Mouse (Mus musculus): ENCODE measurements around the gene Gab1. TPM values are rescaled to one million over a fixed set of nuclear protein-coding genes. Genes with fewer than 3 reads are reported as not detected.

Gene Gab1
- polyA plus RNA-seq, 1 experiment from 2014 or later, result 14.7 TPM

DNA sequence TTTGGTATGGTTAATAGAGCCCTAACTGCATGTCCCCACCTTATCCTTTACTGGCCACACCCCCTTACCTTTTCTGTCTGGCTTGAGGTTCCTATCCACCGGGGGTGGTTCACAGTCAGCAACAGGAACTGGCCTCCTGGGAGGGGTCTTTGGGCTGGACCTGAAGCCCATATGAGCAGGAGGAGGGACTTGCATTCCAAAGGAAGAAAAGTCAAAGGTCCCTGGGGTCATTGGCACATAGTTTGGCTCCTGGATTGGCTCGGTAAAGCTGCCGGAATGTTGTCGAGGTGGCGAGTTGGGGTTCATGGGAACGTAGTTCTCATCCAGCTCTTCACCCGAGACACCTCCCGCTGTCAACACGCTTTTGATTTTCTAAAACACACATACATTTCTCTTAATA, 95.8 kb downstream of the Gab1 start:
- no peak overlapping the region for H3K9ac ChIP-seq (replicated peaks; ENCODE audit: low read length)
- H3K9me3 ChIP-seq (ENCODE audit: low read length), result no peaks in the 10 kb centered on the region
- H3K36me3 ChIP-seq (ENCODE audit: insufficient read depth, low read length), result peaks cover 27% of the 10 kb centered on the region
- no peak overlapping the region for H3K4me3 ChIP-seq (ENCODE audit: low read length)
- no peak overlapping the region for H3K4me2 ChIP-seq (replicated peaks; ENCODE audit: low read depth, low read length)
- no peak overlapping the region for H3K27ac ChIP-seq (ENCODE audit: low read length)
- no peak for ATAC-seq (ENCODE audit: low FRiP score, low TSS enrichment)
- WGBS, result 87% methylated on average over 9 of the region's 9 CpGs
- H3K27me3 ChIP-seq (ENCODE audit: insufficient read depth, low read length), result no peaks in the 10 kb centered on the region
- peaks cover 13% of the 10 kb centered on the region for H3K4me1 ChIP-seq (ENCODE audit: insufficient read depth, low read length)

DNA sequence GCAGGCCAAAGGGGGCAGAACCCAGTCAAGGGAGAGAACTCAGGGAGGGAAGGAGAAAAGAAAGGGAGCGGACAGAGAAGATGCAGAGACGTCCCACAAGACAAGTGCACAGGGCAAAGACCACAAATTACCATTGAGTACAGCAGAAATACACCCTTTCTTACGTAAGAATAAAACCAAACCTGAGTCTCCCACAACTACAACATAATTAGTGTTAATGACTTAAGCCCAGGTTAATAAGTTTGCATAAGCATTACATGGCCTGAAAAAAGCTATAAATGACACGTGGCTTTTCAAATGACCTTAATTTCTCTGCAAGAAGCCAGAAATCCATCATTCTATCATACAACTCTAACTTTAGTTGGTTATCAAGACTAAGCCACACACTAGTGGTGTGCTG, 97.0 kb downstream of the Gab1 start:
- Histone ChIP-seq H3K27me3 (ENCODE audit: insufficient read depth, low read length) (no peaks in the 10 kb centered on the region), H3K36me3 (ENCODE audit: insufficient read depth, low read length) (peaks cover 25% of the 10 kb centered on the region), H3K9me3 (ENCODE audit: low read length) (no peaks in the 10 kb centered on the region), H3K4me1 (ENCODE audit: insufficient read depth, low read length) (peaks cover 18% of the 10 kb centered on the region), H3K4me3 (ENCODE audit: low read length) (no peak overlapping the region), H3K9ac (replicated peaks; ENCODE audit: low read length) (no peak overlapping the region), H3K4me2 (replicated peaks; ENCODE audit: low read depth, low read length) (no peak overlapping the region), H3K27ac (ENCODE audit: low read length) (no peak overlapping the region)
- 84% methylated on average over 4 of the region's 4 CpGs for WGBS
- ATAC-seq (ENCODE audit: low FRiP score, low TSS enrichment), result no peak

DNA sequence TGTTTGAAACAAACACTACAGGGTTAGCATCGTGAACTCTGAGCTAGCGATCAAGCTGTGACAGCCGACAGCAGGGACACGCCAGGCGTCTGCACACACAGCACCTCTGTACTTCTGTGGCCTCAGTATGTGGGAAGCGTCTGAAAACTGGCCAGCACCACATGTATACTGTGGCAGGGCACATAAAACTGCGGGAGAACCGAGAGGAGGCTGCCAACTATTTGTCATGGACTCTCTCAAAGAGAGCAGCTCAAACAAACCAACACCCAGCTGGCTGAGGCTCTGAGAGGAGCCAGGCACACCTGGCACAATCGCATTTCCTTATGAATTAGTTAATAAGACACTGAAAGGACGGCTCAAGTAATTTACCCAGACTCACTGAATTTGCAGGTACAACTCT, 99.0 kb downstream of the Gab1 start:
- Histone ChIP-seq H3K36me3 (ENCODE audit: insufficient read depth, low read length) (peaks cover 36% of the 10 kb centered on the region), H3K4me2 (replicated peaks; ENCODE audit: low read depth, low read length) (no peak overlapping the region), H3K4me1 (ENCODE audit: insufficient read depth, low read length) (peaks cover 18% of the 10 kb centered on the region), H3K9ac (replicated peaks; ENCODE audit: low read length) (no peak overlapping the region), H3K27me3 (ENCODE audit: insufficient read depth, low read length) (no peaks in the 10 kb centered on the region), H3K27ac (ENCODE audit: low read length) (peak overlapping the region; percentile 35), H3K9me3 (ENCODE audit: low read length) (no peaks in the 10 kb centered on the region), H3K4me3 (ENCODE audit: low read length) (no peak overlapping the region)
- WGBS, result 33% methylated on average over 10 of the region's 10 CpGs
- ATAC-seq (ENCODE audit: low FRiP score, low TSS enrichment), result 0 out of 2 replicates have a peak, but pooled peaks have one; percentile 21

DNA sequence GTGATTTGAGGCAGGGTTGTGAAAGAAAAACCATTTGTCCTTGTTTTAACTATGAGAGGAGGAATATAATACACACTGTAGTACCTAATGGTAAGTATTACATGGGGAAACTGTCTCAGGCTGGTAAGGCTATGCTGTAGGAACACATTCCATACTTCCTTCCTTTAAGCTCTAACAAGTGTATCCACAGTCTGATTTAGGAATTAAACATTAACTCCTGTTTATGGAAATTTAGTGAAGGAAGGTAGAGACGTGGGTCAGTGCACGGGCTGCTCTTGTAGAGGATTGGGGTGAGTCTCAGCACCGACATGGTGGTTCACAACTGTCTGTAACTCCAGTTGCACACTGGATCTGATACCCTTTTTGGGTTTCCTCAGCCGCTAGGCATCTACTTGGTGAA, 100.0 kb downstream of the Gab1 start:
- Histone ChIP-seq H3K36me3 (ENCODE audit: insufficient read depth, low read length) (peaks cover 37% of the 10 kb centered on the region), H3K27ac (ENCODE audit: low read length) (peak overlapping the region; percentile 65), H3K4me3 (ENCODE audit: low read length) (no peak overlapping the region), H3K27me3 (ENCODE audit: insufficient read depth, low read length) (no peaks in the 10 kb centered on the region), H3K9ac (replicated peaks; ENCODE audit: low read length) (no peak overlapping the region), H3K9me3 (ENCODE audit: low read length) (no peaks in the 10 kb centered on the region), H3K4me2 (replicated peaks; ENCODE audit: low read depth, low read length) (no peak overlapping the region), H3K4me1 (ENCODE audit: insufficient read depth, low read length) (peaks cover 18% of the 10 kb centered on the region)
- ATAC-seq (ENCODE audit: low FRiP score, low TSS enrichment), result peak; percentile 79; the same call in 1 of the 2 replicates
- 73% methylated on average over 4 of the region's 4 CpGs for WGBS

DNA sequence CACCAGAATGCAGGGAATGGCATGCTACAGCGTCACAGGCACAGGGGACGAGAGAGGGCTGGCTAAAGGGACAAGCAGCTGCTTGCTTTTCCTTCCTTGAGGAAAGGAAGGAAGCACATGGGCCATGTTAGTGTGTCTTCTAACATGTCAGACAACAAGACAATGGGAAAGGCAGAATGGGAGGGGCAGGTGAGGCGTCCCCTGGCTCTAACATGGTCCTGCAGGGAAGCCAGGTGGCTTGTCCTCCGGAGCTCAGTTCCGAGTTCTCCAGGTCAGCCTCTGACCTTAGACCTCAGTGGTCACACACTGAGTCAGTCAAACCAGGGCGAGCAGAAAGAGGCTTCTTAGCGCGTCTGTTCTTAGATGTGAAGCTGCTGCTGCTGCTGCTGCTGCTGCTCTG, 103.9 kb downstream of the Gab1 start:
- Histone ChIP-seq H3K4me2 (replicated peaks; ENCODE audit: low read depth, low read length) (no peak overlapping the region), H3K4me1 (ENCODE audit: insufficient read depth, low read length) (peaks cover 15% of the 10 kb centered on the region), H3K27me3 (ENCODE audit: insufficient read depth, low read length) (no peaks in the 10 kb centered on the region), H3K9me3 (ENCODE audit: low read length) (no peaks in the 10 kb centered on the region), H3K9ac (replicated peaks; ENCODE audit: low read length) (no peak overlapping the region), H3K36me3 (ENCODE audit: insufficient read depth, low read length) (peaks cover 35% of the 10 kb centered on the region), H3K4me3 (ENCODE audit: low read length) (no peak overlapping the region), H3K27ac (ENCODE audit: low read length) (no peak overlapping the region)
- no peak for ATAC-seq (ENCODE audit: low FRiP score, low TSS enrichment)
- WGBS, result 58% methylated on average over 8 of the region's 8 CpGs

DNA sequence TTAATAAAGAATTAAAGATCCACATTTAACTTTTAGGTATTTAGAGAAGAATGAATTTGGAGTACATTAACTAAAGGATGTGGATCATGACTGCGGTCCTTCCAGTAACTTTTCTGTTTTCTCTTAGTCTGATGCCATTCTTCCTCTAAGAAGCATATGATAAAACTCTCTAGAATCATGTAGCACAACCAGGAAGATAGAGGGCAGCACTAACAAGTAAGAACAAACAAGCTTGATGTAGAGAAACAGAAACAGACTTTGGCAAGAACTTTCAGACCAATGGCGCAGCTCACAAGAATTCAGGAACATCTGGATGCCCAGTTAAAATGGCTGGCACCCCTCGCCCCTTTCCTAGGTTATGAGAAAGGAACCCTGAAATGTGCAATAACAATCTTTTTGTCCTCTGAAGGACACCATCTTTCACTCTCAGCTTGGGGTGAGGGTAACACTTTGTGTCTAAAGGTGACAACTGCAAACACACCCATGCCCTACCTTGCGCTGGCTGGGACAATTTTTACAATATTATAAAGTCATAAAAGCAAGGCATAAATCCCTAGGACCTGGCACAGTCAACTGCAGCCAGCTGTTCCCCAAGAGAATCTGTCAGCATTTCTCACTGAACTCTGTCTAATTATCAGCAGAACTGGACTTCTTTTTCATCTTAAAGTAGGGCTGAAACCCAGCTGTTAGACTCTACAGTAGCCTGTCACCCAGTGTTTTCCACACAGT, 107.4 kb downstream of the Gab1 start:
- Histone ChIP-seq H3K4me3 (ENCODE audit: low read length) (no peak overlapping the region), H3K4me2 (replicated peaks; ENCODE audit: low read depth, low read length) (no peak overlapping the region), H3K36me3 (ENCODE audit: insufficient read depth, low read length) (peaks cover 43% of the 10 kb centered on the region), H3K4me1 (ENCODE audit: insufficient read depth, low read length) (no peaks in the 10 kb centered on the region), H3K27me3 (ENCODE audit: insufficient read depth, low read length) (no peaks in the 10 kb centered on the region), H3K9me3 (ENCODE audit: low read length) (no peaks in the 10 kb centered on the region), H3K9ac (replicated peaks; ENCODE audit: low read length) (no peak overlapping the region), H3K27ac (ENCODE audit: low read length) (0 out of 2 replicates have a peak overlapping the region, but pooled peaks have one; percentile 14)
- ATAC-seq (ENCODE audit: low FRiP score, low TSS enrichment), result no peak
- 85% methylated on average over 4 of the region's 4 CpGs for WGBS

DNA sequence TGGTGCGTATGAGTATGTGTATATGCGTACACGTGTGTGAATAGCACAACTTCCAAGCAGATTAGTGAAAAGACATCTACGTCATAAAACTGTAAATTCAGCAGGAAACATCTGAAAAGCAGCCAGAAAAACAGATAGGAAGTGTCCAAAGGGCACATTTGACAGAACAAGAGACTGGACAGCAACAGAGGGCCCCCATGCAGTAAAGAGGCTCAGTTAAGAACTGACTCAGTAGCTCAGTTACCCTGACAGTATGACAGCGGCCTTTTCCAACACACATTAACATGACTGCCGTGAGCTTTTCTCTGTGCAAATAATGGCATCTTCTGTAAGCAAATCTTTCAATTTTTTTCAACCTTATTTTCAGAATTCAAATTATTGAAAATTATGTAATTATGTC, 111.9 kb downstream of the Gab1 start:
- ATAC-seq (ENCODE audit: low FRiP score, low TSS enrichment), result no peak
- WGBS, result 88% methylated on average over 6 of the region's 6 CpGs

DNA sequence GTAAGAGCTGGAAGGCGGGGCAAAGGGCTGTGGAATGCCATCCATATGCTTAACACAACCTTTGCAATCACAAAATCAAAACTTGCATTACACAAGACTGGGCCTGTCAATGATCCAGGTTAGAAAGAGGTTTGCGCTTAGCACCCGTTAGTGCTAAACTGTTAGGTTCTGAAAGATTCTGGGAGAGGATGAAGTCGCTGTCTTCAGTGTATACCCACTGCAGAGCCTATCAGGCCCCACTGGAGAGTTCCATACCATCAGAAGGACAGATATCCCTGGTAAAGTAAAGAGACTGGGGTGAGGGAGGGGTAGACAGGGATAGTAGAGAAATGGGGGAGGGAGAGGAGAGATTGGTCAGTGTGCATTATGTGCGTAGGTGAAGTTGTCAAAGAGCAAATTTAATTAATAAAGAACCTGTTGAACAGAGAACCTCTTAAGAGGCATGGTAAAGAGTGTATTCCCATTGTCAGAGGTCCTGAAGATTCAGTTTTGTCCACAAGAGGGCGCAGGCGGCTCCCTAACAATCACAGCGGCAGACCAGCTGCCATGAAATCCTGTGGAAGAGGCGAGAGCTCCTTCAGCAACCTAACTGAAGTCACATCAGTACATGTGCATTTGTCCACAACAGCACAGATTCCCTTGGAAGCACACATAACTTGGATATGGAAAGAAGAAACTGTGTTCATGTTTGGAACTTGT, 127.2 kb downstream of the Gab1 start:
- H3K4me1 ChIP-seq (ENCODE audit: insufficient read depth, low read length), result no peaks in the 10 kb centered on the region
- H3K27me3 ChIP-seq (ENCODE audit: insufficient read depth, low read length), result no peaks in the 10 kb centered on the region
- peak; percentile 73; the same call in 1 of the 2 replicates for ATAC-seq (ENCODE audit: low FRiP score, low TSS enrichment)
- no peak overlapping the region for H3K27ac ChIP-seq (ENCODE audit: low read length)
- H3K36me3 ChIP-seq (ENCODE audit: insufficient read depth, low read length), result no peaks in the 10 kb centered on the region
- 30% methylated on average over 9 of the region's 9 CpGs for WGBS
- no peaks in the 10 kb centered on the region for H3K9me3 ChIP-seq (ENCODE audit: low read length)
- no peak overlapping the region for H3K4me3 ChIP-seq (ENCODE audit: low read length)
- H3K4me2 ChIP-seq (replicated peaks; ENCODE audit: low read depth, low read length), result no peak overlapping the region
- H3K9ac ChIP-seq (replicated peaks; ENCODE audit: low read length), result no peak overlapping the region

More for the DNA sequence above, 111.9 kb downstream of the Gab1 start:
- Histone ChIP-seq H3K27me3 (ENCODE audit: insufficient read depth, low read length) (no peaks in the 10 kb centered on the region), H3K9ac (replicated peaks; ENCODE audit: low read length) (no peak overlapping the region), H3K9me3 (ENCODE audit: low read length) (no peaks in the 10 kb centered on the region), H3K4me3 (ENCODE audit: low read length) (no peak overlapping the region), H3K4me2 (replicated peaks; ENCODE audit: low read depth, low read length) (no peak overlapping the region), H3K27ac (ENCODE audit: low read length) (no peak overlapping the region), H3K36me3 (ENCODE audit: insufficient read depth, low read length) (peaks cover 40% of the 10 kb centered on the region), H3K4me1 (ENCODE audit: insufficient read depth, low read length) (no peaks in the 10 kb centered on the region)

DNA sequence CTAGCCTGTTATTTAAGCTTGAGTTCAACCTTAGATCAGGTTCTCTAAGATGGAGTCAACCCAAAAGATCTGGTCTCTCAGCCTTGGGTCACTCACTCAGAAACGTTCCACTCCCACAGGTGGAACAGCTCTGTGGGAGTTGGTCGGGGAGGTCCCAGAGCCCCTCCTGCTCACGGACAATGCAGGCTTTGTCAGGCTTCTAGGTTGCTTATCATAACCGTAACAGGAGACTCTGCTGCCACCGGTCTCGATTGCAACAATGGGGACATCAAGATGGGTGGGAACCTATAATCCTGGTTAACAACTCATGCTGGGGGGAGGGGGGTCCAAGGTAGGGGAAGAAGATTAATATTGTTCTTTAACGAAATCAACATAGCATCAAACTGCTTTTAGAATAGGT, 127.9 kb downstream of the Gab1 start:
- H3K9me3 ChIP-seq (ENCODE audit: low read length), result no peaks in the 10 kb centered on the region
- H3K4me1 ChIP-seq (ENCODE audit: insufficient read depth, low read length), result no peaks in the 10 kb centered on the region
- H3K9ac ChIP-seq (replicated peaks; ENCODE audit: low read length), result no peak overlapping the region
- H3K4me3 ChIP-seq (ENCODE audit: low read length), result no peak overlapping the region
- H3K36me3 ChIP-seq (ENCODE audit: insufficient read depth, low read length), result no peaks in the 10 kb centered on the region
- no peak for ATAC-seq (ENCODE audit: low FRiP score, low TSS enrichment)
- H3K27ac ChIP-seq (ENCODE audit: low read length), result no peak overlapping the region
- no peak overlapping the region for H3K4me2 ChIP-seq (replicated peaks; ENCODE audit: low read depth, low read length)
- 45% methylated on average over 7 of the region's 7 CpGs for WGBS
- H3K27me3 ChIP-seq (ENCODE audit: insufficient read depth, low read length), result no peaks in the 10 kb centered on the region

DNA sequence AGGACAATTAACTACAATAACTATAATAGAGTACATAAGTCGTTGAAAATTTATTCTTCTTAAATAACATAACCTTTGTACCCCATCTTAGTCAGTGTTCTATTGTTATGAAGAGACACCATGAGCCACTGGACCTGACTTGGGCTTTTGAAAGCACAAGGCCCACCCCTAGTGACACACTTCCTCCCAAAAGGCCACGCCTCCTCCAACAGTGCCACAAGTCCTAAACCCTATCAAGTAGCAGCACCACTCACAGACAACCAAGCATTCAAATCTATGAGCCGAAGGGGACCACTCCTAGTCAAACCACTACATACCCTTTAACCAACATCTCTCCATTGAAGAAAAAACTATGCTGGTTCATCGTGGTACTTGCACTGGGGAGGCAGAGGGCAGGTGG, 131.2 kb downstream of the Gab1 start:
- H3K4me1 ChIP-seq (ENCODE audit: insufficient read depth, low read length), result no peaks in the 10 kb centered on the region
- H3K4me3 ChIP-seq (ENCODE audit: low read length), result no peak overlapping the region
- no peaks in the 10 kb centered on the region for H3K9me3 ChIP-seq (ENCODE audit: low read length)
- H3K9ac ChIP-seq (replicated peaks; ENCODE audit: low read length), result no peak overlapping the region
- no peak for ATAC-seq (ENCODE audit: low FRiP score, low TSS enrichment)
- 90% methylated on average over 4 of the region's 4 CpGs for WGBS
- H3K27ac ChIP-seq (ENCODE audit: low read length), result no peak overlapping the region
- H3K27me3 ChIP-seq (ENCODE audit: insufficient read depth, low read length), result no peaks in the 10 kb centered on the region
- no peak overlapping the region for H3K4me2 ChIP-seq (replicated peaks; ENCODE audit: low read depth, low read length)
- no peaks in the 10 kb centered on the region for H3K36me3 ChIP-seq (ENCODE audit: insufficient read depth, low read length)
